Mouse (Mus musculus): Measurements from ENCODE around the gene Gm11111. TPM values are rescaled to one million over a fixed set of nuclear protein-coding genes. Genes with fewer than 3 reads are reported as not detected.
"Not testable (repeated sequence)": the region's sequence is repeated elsewhere in the genome, so short reads cannot be mapped to it uniquely, and the experiment has no call there.

The Gm11111 gene
- polyA plus RNA-seq, 1 experiment from 2014 or later: not detected

DNA sequence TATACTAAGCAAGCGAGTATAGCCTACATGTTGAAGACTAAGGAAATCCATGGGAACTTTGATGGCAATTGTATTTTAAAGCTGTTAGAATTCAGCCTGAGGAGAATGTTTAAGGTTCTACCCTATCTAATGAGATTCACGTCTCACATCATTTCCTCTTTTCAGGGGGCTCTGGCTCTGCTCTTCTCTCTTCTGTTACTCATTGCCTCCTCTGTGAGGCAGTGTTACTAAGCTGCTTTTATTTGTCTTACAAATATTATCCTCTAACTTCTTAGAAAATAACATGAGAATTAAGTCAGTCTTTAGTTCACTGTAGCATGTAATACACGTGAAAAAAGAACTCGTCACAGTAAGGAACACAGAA lies 23.0 kb downstream of the Gm11111 start:
- Histone ChIP-seq H3K27me3 (replicated peaks; ENCODE audit: control insufficient read depth, insufficient read depth, low read length) (no peaks in the 10 kb centered on the region), H3K27ac (ENCODE audit: low read length) (no peak overlapping the region), H3K4me2 (ENCODE audit: low read depth, low read length) (no peak overlapping the region), H3K36me3 (ENCODE audit: control insufficient read depth, insufficient read depth, low read length) (no peaks in the 10 kb centered on the region), H3K4me1 (ENCODE audit: control insufficient read depth, insufficient read depth, low read length) (no peaks in the 10 kb centered on the region), H3K4me3 (ENCODE audit: low read length) (no peak overlapping the region), H3K9me3 (ENCODE audit: control insufficient read depth, low read length) (no peaks in the 10 kb centered on the region), H3K9ac (ENCODE audit: low read depth, low read length) (no peak overlapping the region)
- 68% methylated on average over 4 of the region's 4 CpGs for WGBS
- no peak for ATAC-seq

DNA sequence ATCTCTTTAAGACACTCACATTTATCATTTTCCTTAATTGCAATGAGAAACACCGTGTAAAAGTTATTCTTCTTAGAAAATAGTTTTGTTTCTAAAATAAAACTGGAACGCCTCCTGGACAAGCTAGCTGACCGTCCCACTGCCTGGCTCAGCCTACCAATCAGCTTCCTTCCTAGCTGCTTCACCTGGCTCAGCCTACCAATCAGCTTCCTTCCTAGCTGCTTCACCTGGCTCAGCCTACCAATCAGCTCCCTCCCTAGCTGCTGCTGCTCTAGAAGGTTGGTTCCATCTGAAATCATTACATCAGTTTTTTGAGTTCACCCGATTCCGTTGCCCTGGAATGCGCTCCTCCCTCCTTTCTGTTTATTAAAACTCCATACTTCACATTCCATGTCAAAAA lies 24.0 kb downstream of the Gm11111 start:
- not testable (repeated sequence) for H3K9me3 ChIP-seq (ENCODE audit: control insufficient read depth, low read length); ATAC-seq; H3K9ac ChIP-seq (ENCODE audit: low read depth, low read length); H3K4me3 ChIP-seq (ENCODE audit: low read length); H3K27ac ChIP-seq (ENCODE audit: low read length); H3K4me1 ChIP-seq (ENCODE audit: control insufficient read depth, insufficient read depth, low read length); H3K4me2 ChIP-seq (ENCODE audit: low read depth, low read length); H3K36me3 ChIP-seq (ENCODE audit: control insufficient read depth, insufficient read depth, low read length); H3K27me3 ChIP-seq (replicated peaks; ENCODE audit: control insufficient read depth, insufficient read depth, low read length)
- WGBS: 59% methylated on average over 6 of the region's 6 CpGs

DNA sequence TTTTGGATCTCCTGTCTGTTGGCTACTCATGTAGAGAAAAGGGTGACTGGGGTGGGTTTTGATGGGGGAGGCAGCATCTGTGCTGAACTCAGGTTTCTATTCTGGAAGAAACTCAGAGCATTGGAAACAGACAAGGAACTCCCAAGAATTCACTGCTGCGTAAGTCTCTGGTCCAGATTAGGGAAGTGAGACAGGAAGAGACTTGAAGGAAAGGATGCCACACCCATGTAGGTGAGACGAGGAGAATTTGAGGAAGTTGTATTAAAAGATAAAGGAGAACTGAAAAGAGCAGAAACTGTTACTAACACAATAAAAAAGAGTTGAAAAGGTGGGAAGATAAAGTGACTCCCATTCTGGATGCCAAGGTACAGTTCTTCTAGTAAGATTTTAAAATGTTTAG lies 25.9 kb downstream of the Gm11111 start:
- 69% methylated on average over 2 of the region's 2 CpGs for WGBS
- Histone ChIP-seq H3K9ac (ENCODE audit: low read depth, low read length) (no peak overlapping the region), H3K4me3 (ENCODE audit: low read length) (no peak overlapping the region), H3K36me3 (ENCODE audit: control insufficient read depth, insufficient read depth, low read length) (no peaks in the 10 kb centered on the region), H3K27ac (ENCODE audit: low read length) (no peak overlapping the region), H3K27me3 (replicated peaks; ENCODE audit: control insufficient read depth, insufficient read depth, low read length) (no peaks in the 10 kb centered on the region), H3K4me2 (ENCODE audit: low read depth, low read length) (no peak overlapping the region), H3K9me3 (ENCODE audit: control insufficient read depth, low read length) (no peaks in the 10 kb centered on the region), H3K4me1 (ENCODE audit: control insufficient read depth, insufficient read depth, low read length) (no peaks in the 10 kb centered on the region)
- no peak for ATAC-seq

DNA sequence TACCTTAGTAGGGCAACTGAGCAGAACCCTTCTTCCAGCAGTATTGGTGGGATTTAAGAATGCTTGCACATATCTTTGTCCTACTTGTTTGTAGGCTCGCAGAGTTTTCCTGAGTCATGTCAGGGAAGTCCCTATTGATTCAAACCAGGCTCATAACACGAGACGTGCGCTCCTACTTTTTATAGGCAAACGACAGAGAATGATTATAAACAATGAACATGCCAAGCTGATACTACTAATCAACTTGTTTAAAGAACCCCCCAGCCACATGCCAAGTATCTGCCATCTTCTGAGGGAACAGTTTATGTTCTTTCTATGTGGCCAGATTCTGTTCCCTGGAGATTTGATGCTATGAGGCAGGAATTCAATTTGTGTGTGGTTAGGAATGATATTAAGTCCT lies 28.3 kb downstream of the Gm11111 start:
- H3K27ac ChIP-seq (ENCODE audit: low read length): no peak overlapping the region
- H3K27me3 ChIP-seq (replicated peaks; ENCODE audit: control insufficient read depth, insufficient read depth, low read length): no peaks in the 10 kb centered on the region
- ATAC-seq: no peak
- H3K4me3 ChIP-seq (ENCODE audit: low read length): no peak overlapping the region
- no peaks in the 10 kb centered on the region for H3K4me1 ChIP-seq (ENCODE audit: control insufficient read depth, insufficient read depth, low read length)
- no peak overlapping the region for H3K4me2 ChIP-seq (ENCODE audit: low read depth, low read length)
- no peaks in the 10 kb centered on the region for H3K36me3 ChIP-seq (ENCODE audit: control insufficient read depth, insufficient read depth, low read length)
- WGBS: 35% methylated on average over 5 of the region's 5 CpGs
- H3K9ac ChIP-seq (ENCODE audit: low read depth, low read length): no peak overlapping the region
- no peaks in the 10 kb centered on the region for H3K9me3 ChIP-seq (ENCODE audit: control insufficient read depth, low read length)

DNA sequence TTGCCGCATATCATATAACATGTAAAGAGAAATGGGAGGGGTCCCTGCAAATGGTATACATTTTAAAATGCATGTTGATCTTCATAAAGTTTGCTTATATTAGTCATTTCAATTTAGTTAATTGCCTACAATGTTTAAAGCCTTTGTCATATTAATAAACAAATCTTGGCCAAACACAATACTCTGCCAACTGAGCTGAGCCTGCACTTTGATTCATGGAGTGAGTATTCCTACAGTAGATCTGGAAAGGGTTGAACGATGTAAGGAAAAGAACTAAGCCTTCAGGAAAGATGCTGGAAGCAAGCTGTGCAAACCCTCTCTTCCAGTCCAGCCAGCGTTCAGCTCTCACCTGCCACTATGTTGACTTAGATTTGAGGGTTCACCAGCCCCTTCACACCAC lies 29.6 kb downstream of the Gm11111 start:
- H3K4me3 ChIP-seq (ENCODE audit: low read length): no peak overlapping the region
- WGBS: 59% methylated on average over 3 of the region's 3 CpGs
- no peaks in the 10 kb centered on the region for H3K4me1 ChIP-seq (ENCODE audit: control insufficient read depth, insufficient read depth, low read length)
- no peaks in the 10 kb centered on the region for H3K9me3 ChIP-seq (ENCODE audit: control insufficient read depth, low read length)
- no peaks in the 10 kb centered on the region for H3K27me3 ChIP-seq (replicated peaks; ENCODE audit: control insufficient read depth, insufficient read depth, low read length)
- H3K9ac ChIP-seq (ENCODE audit: low read depth, low read length): no peak overlapping the region
- ATAC-seq: no peak
- no peaks in the 10 kb centered on the region for H3K36me3 ChIP-seq (ENCODE audit: control insufficient read depth, insufficient read depth, low read length)
- no peak overlapping the region for H3K4me2 ChIP-seq (ENCODE audit: low read depth, low read length)
- H3K27ac ChIP-seq (ENCODE audit: low read length): peak overlapping the region; percentile 37; the same call in 1 of the 2 replicates

DNA sequence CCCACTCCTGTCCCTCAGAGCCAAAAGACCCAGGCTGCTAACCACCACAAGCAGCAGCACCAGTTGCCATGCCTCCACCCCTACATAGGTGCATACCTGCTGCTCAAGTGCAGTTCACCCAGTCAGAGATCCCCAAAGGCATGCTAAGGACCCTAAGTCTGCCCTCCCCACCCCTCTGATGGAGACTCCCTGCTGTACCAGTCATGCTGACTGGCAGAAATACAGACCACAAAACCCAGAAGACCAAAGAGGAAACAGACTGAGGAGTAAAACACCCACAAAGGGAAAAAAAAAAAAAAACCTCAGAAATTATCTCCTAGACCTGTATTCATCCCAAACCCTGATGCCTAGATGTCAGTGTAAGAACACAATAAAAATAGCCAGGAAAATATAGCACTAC lies 33.4 kb downstream of the Gm11111 start:
- H3K4me3 ChIP-seq (ENCODE audit: low read length): no peak overlapping the region
- no peaks in the 10 kb centered on the region for H3K36me3 ChIP-seq (ENCODE audit: control insufficient read depth, insufficient read depth, low read length)
- H3K4me1 ChIP-seq (ENCODE audit: control insufficient read depth, insufficient read depth, low read length): no peaks in the 10 kb centered on the region
- no peak overlapping the region for H3K27ac ChIP-seq (ENCODE audit: low read length)
- no peaks in the 10 kb centered on the region for H3K27me3 ChIP-seq (replicated peaks; ENCODE audit: control insufficient read depth, insufficient read depth, low read length)
- no peak overlapping the region for H3K9ac ChIP-seq (ENCODE audit: low read depth, low read length)
- no peak overlapping the region for H3K4me2 ChIP-seq (ENCODE audit: low read depth, low read length)
- ATAC-seq: no peak
- H3K9me3 ChIP-seq (ENCODE audit: control insufficient read depth, low read length): no peaks in the 10 kb centered on the region

Other genes with a start within 250 kb of the Gm11111 start
- 0.27 and 0.49 TPM in 2 replicates for gene Cfap299, start 223.4 kb upstream of the Gm11111 start, polyA plus RNA-seq (2015; fragmentation: Nextera tagmentation; extraction: Ambion mirVana)

Data from intestine, embryonic 16.5 days (tissue).